Mouse (Mus musculus): ENCODE measurements around the gene 2010111I01Rik. TPM values are rescaled to one million over a fixed set of nuclear protein-coding genes. Genes with fewer than 3 reads are reported as not detected.

The 2010111I01Rik gene
- polyA plus RNA-seq, 1 experiment from 2014 or later: 93.5 TPM

- H3K27ac ChIP-seq: no peak overlapping the region
- no peaks in the 10 kb centered on the region for H3K4me1 ChIP-seq (replicated peaks)
- ATAC-seq: no peak
- no peak overlapping the region for H3K4me3 ChIP-seq (replicated peaks)
- 71% methylated on average over 4 of the region's 4 CpGs for WGBS
- H3K9ac ChIP-seq: no peak overlapping the region
- no peaks in the 10 kb centered on the region for H3K27me3 ChIP-seq (replicated peaks)
- no peaks in the 10 kb centered on the region for H3K36me3 ChIP-seq
- H3K4me2 ChIP-seq (replicated peaks): no peak overlapping the region
- H3K9me3 ChIP-seq: no peaks in the 10 kb centered on the region
Measured at GRCm38 (mm10) chr13:63360111-63360885, 395.6 kb downstream of the 2010111I01Rik start.

DNA sequence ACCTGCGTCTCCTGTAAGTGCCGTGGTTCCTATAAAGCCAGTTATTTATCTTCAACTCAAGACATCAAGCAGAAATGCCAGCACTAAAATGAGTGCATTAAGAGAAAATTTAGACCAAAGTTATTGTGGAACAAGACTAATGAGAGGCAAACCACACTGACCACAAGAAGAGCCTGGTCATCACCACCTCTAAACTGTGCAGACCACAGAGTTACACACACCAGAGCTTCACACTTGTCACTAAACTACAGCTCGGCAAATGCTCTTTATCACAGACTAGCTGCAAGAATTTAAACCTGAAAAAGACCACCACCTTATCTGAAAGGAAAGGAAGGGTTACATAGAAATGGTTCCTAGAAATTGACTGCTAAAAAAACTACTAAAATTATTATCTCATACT, 397.1 kb downstream of the 2010111I01Rik start:
- H3K27ac ChIP-seq: no peak overlapping the region
- no peaks in the 10 kb centered on the region for H3K9me3 ChIP-seq
- no peak overlapping the region for H3K9ac ChIP-seq
- H3K4me2 ChIP-seq (replicated peaks): no peak overlapping the region
- WGBS: 69% methylated on average over 3 of the region's 3 CpGs
- no peaks in the 10 kb centered on the region for H3K4me1 ChIP-seq (replicated peaks)
- H3K27me3 ChIP-seq (replicated peaks): no peaks in the 10 kb centered on the region
- no peaks in the 10 kb centered on the region for H3K36me3 ChIP-seq
- no peak overlapping the region for H3K4me3 ChIP-seq (replicated peaks)
- ATAC-seq: no peak

DNA sequence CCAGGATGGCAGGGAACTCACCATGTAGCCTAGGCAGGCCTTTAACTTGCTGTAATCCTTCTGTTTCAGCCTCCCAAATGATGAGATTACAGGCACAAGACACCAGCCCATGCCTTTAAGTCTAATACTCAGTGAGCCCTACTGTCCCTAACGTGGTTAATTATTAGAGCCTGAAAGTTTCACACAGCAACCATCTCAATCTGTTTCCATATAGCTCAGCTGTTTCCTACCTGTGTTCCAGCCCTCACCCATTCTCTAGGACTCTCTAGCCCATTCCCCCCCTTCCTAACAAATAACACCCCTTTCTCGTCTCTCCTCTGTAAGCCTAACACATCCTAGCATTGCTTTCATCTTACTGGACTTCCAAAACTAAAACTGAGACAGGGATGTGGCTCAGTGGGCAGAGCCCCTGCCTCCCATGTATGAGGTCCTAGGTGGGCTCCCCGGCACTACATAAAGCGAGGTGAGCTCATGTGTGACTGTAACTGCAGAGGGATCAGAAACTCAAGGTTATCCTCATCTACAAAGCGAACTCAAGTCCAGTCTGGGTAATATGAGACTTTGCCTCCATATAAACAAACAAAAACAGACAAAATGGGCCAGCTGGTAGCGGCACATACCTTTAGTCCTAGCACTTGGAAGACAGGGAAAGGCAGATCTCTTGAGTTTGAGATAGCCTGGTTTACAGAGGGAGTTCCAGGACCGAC, 408.9 kb downstream of the 2010111I01Rik start:
- no peak for ATAC-seq
- Histone ChIP-seq H3K4me1 (replicated peaks) (no peaks in the 10 kb centered on the region), H3K4me2 (replicated peaks) (no peak overlapping the region), H3K4me3 (replicated peaks) (no peak overlapping the region), H3K9me3 (no peaks in the 10 kb centered on the region), H3K27ac (no peak overlapping the region), H3K9ac (no peak overlapping the region), H3K36me3 (no peaks in the 10 kb centered on the region), H3K27me3 (replicated peaks) (no peaks in the 10 kb centered on the region)
- 82% methylated on average over 7 of the region's 7 CpGs for WGBS

MicroRNAs encoded within 50 kb of the gene (microRNA counts, 519-probe panel; counts per million panel counts)
- 3,643 counts per million, percentile 88 among the panel's probes with 10 or more counts for microRNA mmu-miR-23b
- 3,171 counts per million, percentile 80 among the panel's probes with 10 or more counts for microRNA mmu-miR-24
- 2,630 counts per million, percentile 68 among the panel's probes with 10 or more counts for microRNA mmu-miR-27b

Other genes starting within 250 kb of the 2010111I01Rik start
- gene Platr25, start 204.2 kb upstream of the 2010111I01Rik start, polyA plus RNA-seq (2015; fragmentation: Nextera tagmentation; extraction: Ambion mirVana): 20.3 and 22.0 TPM in 2 replicates
- 6.2 and 8.4 TPM in 2 replicates for gene Gm5141, start 179.1 kb upstream of the 2010111I01Rik start, polyA plus RNA-seq (2015; fragmentation: Nextera tagmentation; extraction: Ambion mirVana)
- 246 and 281 TPM in 2 replicates for gene Fbp2, start 106.5 kb upstream of the 2010111I01Rik start, polyA plus RNA-seq (2015; fragmentation: Nextera tagmentation; extraction: Ambion mirVana)
- 2.2 and 4.0 TPM in 2 replicates for gene Fbp1, start 76.6 kb upstream of the 2010111I01Rik start, polyA plus RNA-seq (2015; fragmentation: Nextera tagmentation; extraction: Ambion mirVana)